Mouse (Mus musculus): ENCODE measurements around the gene Gm1113. TPM values are rescaled to one million over a fixed set of nuclear protein-coding genes. Genes with fewer than 3 reads are reported as not detected.
A peak's percentile ranks its signal among the peaks of the same experiment; 100 is the strongest.

Gene Gm1113
- polyA plus RNA-seq, 1 experiment from 2014 or later: not detected

DNA sequence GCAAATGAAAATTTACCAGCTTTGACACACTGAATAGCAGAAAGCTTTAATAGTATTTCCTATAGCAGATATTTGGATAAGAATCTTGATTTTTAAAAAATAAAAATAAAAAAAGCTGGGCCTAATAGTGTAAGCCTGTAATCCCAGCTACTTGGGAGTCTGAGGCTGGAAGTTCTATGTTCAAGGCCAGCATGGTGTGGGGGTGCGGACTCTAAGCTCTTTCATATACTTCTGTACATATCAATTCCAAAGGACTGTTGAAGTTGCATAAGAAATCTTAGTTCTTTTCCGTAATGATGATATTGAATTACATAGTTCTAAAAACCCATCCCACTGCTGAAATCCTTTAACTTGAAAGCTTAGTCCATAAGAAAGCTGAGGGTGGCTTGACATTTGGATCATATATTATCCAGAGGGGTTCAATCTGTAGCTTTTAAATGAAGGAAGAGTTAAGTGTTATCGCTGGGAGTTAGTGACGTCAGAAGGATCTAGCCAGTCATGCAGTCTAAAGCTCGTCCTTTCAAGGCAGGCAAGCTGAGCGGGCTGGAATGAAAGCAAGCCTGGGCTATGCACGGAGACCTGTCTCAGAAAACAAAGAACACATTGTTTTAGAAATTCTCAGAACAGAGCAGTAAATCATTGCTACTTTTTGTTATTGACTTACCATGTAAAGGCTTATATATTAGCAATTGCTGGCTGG, 24.9 kb downstream of the Gm1113 start:
- 39% methylated on average over 7 of the region's 7 CpGs for WGBS
- DNase-seq (ENCODE audit: low spot score): peak; percentile 44
- H3K36me3 ChIP-seq (ENCODE audit: control insufficient read depth, insufficient read depth, low read length): peaks cover 57% of the 10 kb centered on the region

DNA sequence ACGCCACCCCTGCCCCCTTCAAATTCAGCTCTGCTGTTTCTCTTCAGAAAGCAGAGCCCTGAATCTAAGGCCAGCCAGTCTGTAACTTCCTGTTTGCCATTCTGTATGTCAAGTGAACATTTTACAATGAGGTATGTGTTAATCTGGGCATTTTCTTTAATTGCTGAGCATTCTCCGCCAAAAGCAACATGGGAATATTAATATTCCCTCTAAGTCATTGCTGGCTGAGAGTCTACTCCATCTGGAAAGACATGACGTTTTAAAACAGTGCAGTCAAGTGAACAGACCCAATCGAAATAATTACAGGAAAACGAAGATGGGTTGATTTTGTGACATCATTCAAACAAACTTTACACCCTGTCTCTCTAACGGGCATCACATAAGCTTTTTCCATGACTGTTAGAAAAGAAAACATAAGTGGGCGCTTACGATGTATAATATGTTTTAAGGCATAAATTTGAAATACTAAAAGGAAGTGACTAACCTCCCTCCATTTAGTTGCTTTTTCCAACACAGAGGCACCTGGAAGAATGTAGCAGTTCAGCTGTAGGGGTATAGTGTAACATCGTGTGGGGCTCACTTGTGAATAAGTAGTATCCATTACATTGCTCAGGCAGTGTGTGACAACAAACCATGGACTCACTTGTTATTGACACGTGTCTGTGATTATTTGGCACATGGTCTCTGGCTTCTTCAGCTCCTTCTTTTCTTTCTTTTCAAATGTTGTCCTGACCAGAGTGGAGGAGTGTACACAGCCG, 26.8 kb downstream of the Gm1113 start:
- Histone ChIP-seq H3K4me1 (ENCODE audit: control insufficient read depth, insufficient read depth, low read length) (peaks cover 2% of the 10 kb centered on the region; the same call in 1 of the 2 replicates), H3K36me3 (ENCODE audit: control insufficient read depth, insufficient read depth, low read length) (peaks cover 65% of the 10 kb centered on the region), H3K27ac (ENCODE audit: low read depth, low read length) (no peak overlapping the region; the same call in 1 of the 2 replicates)

More for the DNA sequence above, 24.9 kb downstream of the Gm1113 start:
- no peak overlapping the region for H3K4me3 ChIP-seq (ENCODE audit: low read depth, low read length)
- no peak overlapping the region for H3K9ac ChIP-seq (ENCODE audit: low read length)
- H3K27ac ChIP-seq (ENCODE audit: low read depth, low read length): no peak overlapping the region
- no peak overlapping the region for H3K4me2 ChIP-seq (ENCODE audit: low read length)
- peaks cover 2% of the 10 kb centered on the region; the same call in 1 of the 2 replicates for H3K4me1 ChIP-seq (ENCODE audit: control insufficient read depth, insufficient read depth, low read length)
- H3K27me3 ChIP-seq (replicated peaks; ENCODE audit: control insufficient read depth, insufficient read depth, low read length): no peaks in the 10 kb centered on the region
- no peaks in the 10 kb centered on the region for H3K9me3 ChIP-seq (replicated peaks; ENCODE audit: control insufficient read depth, low read length)
- ATAC-seq: no peak

DNA sequence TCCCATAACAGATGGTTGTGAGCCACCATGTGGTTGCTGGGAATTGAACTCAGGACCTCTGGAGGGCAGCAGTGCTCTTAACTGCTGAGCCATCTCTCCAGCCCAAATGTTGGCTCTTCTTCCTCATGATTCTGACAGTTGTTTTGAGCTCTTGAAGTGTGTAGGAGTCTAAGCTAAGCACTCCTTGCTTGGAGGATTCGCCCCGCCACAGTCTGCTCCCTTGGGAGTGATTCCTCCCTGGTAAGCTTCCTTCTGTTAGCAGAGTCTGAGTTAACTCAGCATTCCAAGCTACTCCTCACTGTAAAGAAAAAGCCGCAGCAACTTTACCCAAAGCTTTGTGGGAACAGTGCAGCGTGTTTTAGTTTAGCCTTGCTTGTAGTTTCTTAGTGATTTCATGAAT, 29.6 kb downstream of the Gm1113 start:
- Histone ChIP-seq H3K27ac (ENCODE audit: low read depth, low read length) (no peak overlapping the region), H3K4me3 (ENCODE audit: low read depth, low read length) (no peak overlapping the region), H3K9me3 (replicated peaks; ENCODE audit: control insufficient read depth, low read length) (no peaks in the 10 kb centered on the region), H3K27me3 (replicated peaks; ENCODE audit: control insufficient read depth, insufficient read depth, low read length) (no peaks in the 10 kb centered on the region), H3K4me1 (ENCODE audit: control insufficient read depth, insufficient read depth, low read length) (peaks cover 2% of the 10 kb centered on the region; the same call in 1 of the 2 replicates), H3K4me2 (ENCODE audit: low read length) (no peak overlapping the region), H3K36me3 (ENCODE audit: control insufficient read depth, insufficient read depth, low read length) (peaks cover 78% of the 10 kb centered on the region), H3K9ac (ENCODE audit: low read length) (no peak overlapping the region)
- ATAC-seq: no peak
- no peak for DNase-seq (ENCODE audit: low spot score)
- 98% methylated on average over 4 of the region's 4 CpGs for WGBS

More for the DNA sequence above, 26.8 kb downstream of the Gm1113 start:
- WGBS: 70% methylated on average over 11 of the region's 11 CpGs
- H3K4me2 ChIP-seq (ENCODE audit: low read length): no peak overlapping the region
- H3K9me3 ChIP-seq (replicated peaks; ENCODE audit: control insufficient read depth, low read length): no peaks in the 10 kb centered on the region
- H3K9ac ChIP-seq (ENCODE audit: low read length): no peak overlapping the region
- no peak for ATAC-seq
- DNase-seq (ENCODE audit: low spot score): peak; percentile 61
- no peak overlapping the region for H3K4me3 ChIP-seq (ENCODE audit: low read depth, low read length)
- no peaks in the 10 kb centered on the region for H3K27me3 ChIP-seq (replicated peaks; ENCODE audit: control insufficient read depth, insufficient read depth, low read length)

DNA sequence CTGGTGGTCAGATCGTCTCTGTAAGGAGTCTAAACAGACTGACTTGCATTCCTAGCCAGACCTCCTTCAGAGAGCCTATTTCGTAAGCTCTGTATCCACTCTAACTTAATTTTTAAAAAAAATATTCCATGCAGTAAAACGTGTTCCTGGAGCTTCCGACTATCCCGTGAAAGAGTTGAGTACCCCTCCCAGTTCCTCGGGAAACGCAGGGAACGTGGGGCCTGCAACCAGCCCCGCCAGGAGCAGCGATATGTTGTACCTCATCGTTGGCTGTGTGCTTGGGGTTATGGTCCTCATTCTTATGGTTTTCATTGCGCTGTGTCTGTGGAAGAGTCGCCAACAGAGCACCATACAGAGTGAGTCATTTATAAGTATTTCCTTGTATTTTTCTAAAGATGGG, 31.5 kb downstream of the Gm1113 start:
- DNase-seq (ENCODE audit: low spot score): no peak
- peaks cover 10% of the 10 kb centered on the region; the same call in 1 of the 2 replicates for H3K4me1 ChIP-seq (ENCODE audit: control insufficient read depth, insufficient read depth, low read length)
- 90% methylated on average over 13 of the region's 13 CpGs for WGBS
- H3K9ac ChIP-seq (ENCODE audit: low read length): no peak overlapping the region
- H3K27me3 ChIP-seq (replicated peaks; ENCODE audit: control insufficient read depth, insufficient read depth, low read length): no peaks in the 10 kb centered on the region
- ATAC-seq: no peak
- no peak overlapping the region for H3K27ac ChIP-seq (ENCODE audit: low read depth, low read length)
- H3K9me3 ChIP-seq (replicated peaks; ENCODE audit: control insufficient read depth, low read length): no peaks in the 10 kb centered on the region
- H3K36me3 ChIP-seq (ENCODE audit: control insufficient read depth, insufficient read depth, low read length): peaks cover 84% of the 10 kb centered on the region
- H3K4me2 ChIP-seq (ENCODE audit: low read length): no peak overlapping the region
- H3K4me3 ChIP-seq (ENCODE audit: low read depth, low read length): no peak overlapping the region

DNA sequence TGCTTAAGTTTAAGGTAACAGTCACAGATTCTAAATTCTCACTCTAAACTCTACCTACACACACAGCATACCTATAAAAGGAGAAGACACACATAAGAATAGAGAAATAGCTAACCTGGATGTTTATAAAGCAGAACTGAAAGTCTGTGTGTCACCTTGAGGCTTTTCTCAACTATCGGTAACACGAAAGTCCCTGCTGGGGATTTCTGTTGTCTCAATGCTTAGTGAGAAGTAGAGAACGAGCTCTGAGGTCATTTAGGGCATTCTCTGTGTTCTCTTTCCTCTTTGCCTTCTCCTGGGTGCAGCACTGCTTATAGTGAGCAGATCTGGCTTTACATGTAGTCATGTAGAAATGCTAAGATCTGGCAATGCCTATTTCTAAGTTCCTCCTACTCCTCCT, 34.1 kb downstream of the Gm1113 start:
- Histone ChIP-seq H3K27ac (ENCODE audit: low read depth, low read length) (no peak overlapping the region), H3K27me3 (replicated peaks; ENCODE audit: control insufficient read depth, insufficient read depth, low read length) (no peaks in the 10 kb centered on the region), H3K4me3 (ENCODE audit: low read depth, low read length) (no peak overlapping the region), H3K4me2 (ENCODE audit: low read length) (no peak overlapping the region), H3K4me1 (ENCODE audit: control insufficient read depth, insufficient read depth, low read length) (peaks cover 11% of the 10 kb centered on the region; the same call in 1 of the 2 replicates), H3K9me3 (replicated peaks; ENCODE audit: control insufficient read depth, low read length) (no peaks in the 10 kb centered on the region), H3K36me3 (ENCODE audit: control insufficient read depth, insufficient read depth, low read length) (peaks cover 73% of the 10 kb centered on the region), H3K9ac (ENCODE audit: low read length) (no peak overlapping the region)
- 87% methylated on average over 3 of the region's 3 CpGs for WGBS
- ATAC-seq: no peak
- DNase-seq (ENCODE audit: low spot score): no peak

DNA sequence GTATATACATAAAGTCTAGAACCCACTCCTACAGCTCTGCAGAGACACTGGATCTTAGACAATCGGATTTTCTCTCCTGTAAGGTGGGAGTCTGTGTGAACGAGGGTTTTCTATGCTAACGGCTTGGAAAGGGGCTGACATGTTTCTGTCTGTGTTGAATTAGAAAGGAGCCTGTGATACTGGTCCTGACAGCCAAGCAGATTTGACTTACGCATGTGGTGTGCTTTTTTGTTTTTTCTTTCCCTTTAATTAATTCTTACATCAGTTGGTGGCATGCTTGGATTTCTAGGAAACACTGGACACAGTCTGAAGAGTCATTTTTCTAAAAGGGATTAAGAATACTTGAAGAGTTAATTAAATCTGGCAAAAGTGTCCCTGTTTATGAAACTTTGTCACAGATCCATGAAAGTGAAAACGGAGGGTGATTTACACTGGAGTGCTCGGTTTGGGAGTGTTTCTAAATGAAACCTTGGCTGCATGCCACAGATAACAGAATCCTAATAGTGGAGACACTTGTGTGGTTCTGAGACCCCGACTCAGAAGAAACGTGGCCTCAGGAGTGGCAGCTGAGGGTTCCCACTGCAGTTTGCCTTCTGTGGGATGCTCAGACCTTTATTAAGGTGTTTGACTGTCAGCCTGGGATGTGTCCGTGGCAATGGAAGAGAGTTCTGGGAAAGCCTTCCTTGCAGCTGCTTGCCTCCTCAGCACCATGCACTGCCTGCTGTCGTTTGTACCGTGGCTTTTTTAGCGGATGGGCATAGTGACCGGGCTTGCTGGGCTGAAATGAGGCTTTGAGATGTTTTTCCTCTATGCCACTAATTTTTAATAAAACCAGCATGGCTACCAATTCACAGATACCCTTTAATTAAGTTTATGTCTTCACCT, 35.8 kb downstream of the Gm1113 start:
- Histone ChIP-seq H3K27me3 (replicated peaks; ENCODE audit: control insufficient read depth, insufficient read depth, low read length) (no peaks in the 10 kb centered on the region), H3K9ac (ENCODE audit: low read length) (no peak overlapping the region), H3K4me3 (ENCODE audit: low read depth, low read length) (no peak overlapping the region), H3K4me1 (ENCODE audit: control insufficient read depth, insufficient read depth, low read length) (peaks cover 11% of the 10 kb centered on the region; the same call in 1 of the 2 replicates), H3K4me2 (ENCODE audit: low read length) (no peak overlapping the region), H3K9me3 (replicated peaks; ENCODE audit: control insufficient read depth, low read length) (no peaks in the 10 kb centered on the region), H3K36me3 (ENCODE audit: control insufficient read depth, insufficient read depth, low read length) (peaks cover 71% of the 10 kb centered on the region), H3K27ac (ENCODE audit: low read depth, low read length) (peak overlapping the region; percentile 40; the same call in 1 of the 2 replicates)
- 32% methylated on average over 13 of the region's 13 CpGs for WGBS
- DNase-seq (ENCODE audit: low spot score) (peak; percentile 81), ATAC-seq (peak; percentile 80)

DNA sequence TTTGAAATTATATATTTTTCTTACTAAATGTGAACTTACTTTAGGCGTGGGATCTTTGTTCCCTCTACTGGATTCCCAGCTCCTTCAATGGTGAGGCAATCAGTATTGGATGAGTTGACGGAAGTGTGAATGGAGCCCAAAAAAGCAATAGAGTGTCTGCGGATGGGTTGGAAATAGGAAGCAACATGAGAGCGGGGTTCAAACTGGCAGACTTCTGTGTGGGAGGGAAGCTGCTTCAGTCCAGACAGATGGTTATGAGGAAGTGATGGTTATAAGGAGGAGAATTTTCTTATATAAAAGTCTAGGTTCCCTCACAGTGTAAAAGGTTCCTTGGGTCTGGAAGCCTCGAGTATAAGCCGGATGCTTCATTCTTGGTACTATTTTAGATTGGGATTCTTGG, 38.6 kb downstream of the Gm1113 start:
- WGBS: 88% methylated on average over 6 of the region's 6 CpGs
- H3K4me3 ChIP-seq (ENCODE audit: low read depth, low read length): no peak overlapping the region
- H3K9me3 ChIP-seq (replicated peaks; ENCODE audit: control insufficient read depth, low read length): no peaks in the 10 kb centered on the region
- no peaks in the 10 kb centered on the region for H3K27me3 ChIP-seq (replicated peaks; ENCODE audit: control insufficient read depth, insufficient read depth, low read length)
- no peak overlapping the region for H3K9ac ChIP-seq (ENCODE audit: low read length)
- DNase-seq (ENCODE audit: low spot score) (no peak), ATAC-seq (no peak)
- peaks cover 11% of the 10 kb centered on the region; the same call in 1 of the 2 replicates for H3K4me1 ChIP-seq (ENCODE audit: control insufficient read depth, insufficient read depth, low read length)
- no peak overlapping the region for H3K4me2 ChIP-seq (ENCODE audit: low read length)
- H3K27ac ChIP-seq (ENCODE audit: low read depth, low read length): no peak overlapping the region
- H3K36me3 ChIP-seq (ENCODE audit: control insufficient read depth, insufficient read depth, low read length): peaks cover 68% of the 10 kb centered on the region

DNA sequence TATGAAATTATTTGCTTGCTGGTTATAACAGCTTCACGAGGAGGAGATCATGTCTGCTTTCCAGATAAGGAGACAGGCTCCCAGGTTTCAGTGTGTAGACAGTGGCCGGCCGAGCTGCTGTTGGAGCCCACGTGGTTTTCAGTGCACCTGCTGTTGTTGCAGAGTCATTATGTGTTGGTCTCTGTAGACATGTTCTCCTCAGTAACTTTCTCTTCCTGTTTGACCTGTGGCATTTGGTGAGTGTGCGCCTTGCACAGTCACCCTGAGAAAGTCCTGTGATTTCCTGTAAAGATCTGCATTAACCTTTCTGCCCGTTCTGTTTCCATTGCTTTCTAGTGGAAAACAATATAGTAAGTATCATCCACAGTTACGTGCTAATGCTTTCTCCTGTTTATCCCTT, 42.7 kb downstream of the Gm1113 start:
- peaks cover 85% of the 10 kb centered on the region for H3K36me3 ChIP-seq (ENCODE audit: control insufficient read depth, insufficient read depth, low read length)
- no peak for ATAC-seq
- WGBS: 94% methylated on average over 7 of the region's 7 CpGs

More for the DNA sequence above, 42.7 kb downstream of the Gm1113 start:
- H3K9me3 ChIP-seq (replicated peaks; ENCODE audit: control insufficient read depth, low read length): no peaks in the 10 kb centered on the region
- H3K27me3 ChIP-seq (replicated peaks; ENCODE audit: control insufficient read depth, insufficient read depth, low read length): no peaks in the 10 kb centered on the region
- H3K4me2 ChIP-seq (ENCODE audit: low read length): no peak overlapping the region
- H3K4me1 ChIP-seq (ENCODE audit: control insufficient read depth, insufficient read depth, low read length): no peaks in the 10 kb centered on the region
- no peak overlapping the region for H3K4me3 ChIP-seq (ENCODE audit: low read depth, low read length)
- DNase-seq (ENCODE audit: low spot score): no peak
- H3K9ac ChIP-seq (ENCODE audit: low read length): no peak overlapping the region
- H3K27ac ChIP-seq (ENCODE audit: low read depth, low read length): no peak overlapping the region
